Mouse (Mus musculus): ENCODE measurements around the gene Slc15a3.

The Slc15a3 gene

GRCm38 (mm10) chr19:10824061-10824460 is 15.5 kb upstream of the Slc15a3 start:
- no peak for DNase-seq

GRCm38 (mm10) chr19:10828321-10828720 is 11.2 kb upstream of the Slc15a3 start:
- no peak for DNase-seq

GRCm38 (mm10) chr19:10829436-10830175 is 9.9 kb upstream of the Slc15a3 start, which contains the start of gene Cd6:
Gene Cd6, minus strand, starts transcription at chr19:10830058.
- DNase-seq = no peak

- peak; percentile 50 to 81 for DNase-seq
Measured at GRCm38 (mm10) chr19:10831424-10831823, 8.1 kb upstream of the Slc15a3 start.

- no peak for DNase-seq
Measured at GRCm38 (mm10) chr19:10832030-10832429, 7.5 kb upstream of the Slc15a3 start.

- no peak for DNase-seq
Measured at GRCm38 (mm10) chr19:10833611-10834010, 5.9 kb upstream of the Slc15a3 start.

GRCm38 (mm10) chr19:10835671-10836070 is 3.9 kb upstream of the Slc15a3 start:
- DNase-seq = no peak

GRCm38 (mm10) chr19:10841721-10842626 is 2.4 kb downstream of the Slc15a3 start:
- peak; percentile 44 to 51 for DNase-seq

GRCm38 (mm10) chr19:10842914-10843313 is 3.4 kb downstream of the Slc15a3 start:
- peak in 1 of 2 experiments; percentile 24 for DNase-seq

GRCm38 (mm10) chr19:10844206-10844605 is 4.7 kb downstream of the Slc15a3 start:
- no peak for DNase-seq

- no peak for DNase-seq
Measured at GRCm38 (mm10) chr19:10845454-10845853, 5.9 kb downstream of the Slc15a3 start.

- no peak for DNase-seq
Measured at GRCm38 (mm10) chr19:10846150-10846549, 6.6 kb downstream of the Slc15a3 start.

GRCm38 (mm10) chr19:10847311-10848087 is 8.0 kb downstream of the Slc15a3 start:
- peak; percentile 55 to 68 for DNase-seq

GRCm38 (mm10) chr19:10855422-10855821 is 15.9 kb downstream of the Slc15a3 start:
- no peak for DNase-seq

GRCm38 (mm10) chr19:10856520-10856919 is 17.0 kb downstream of the Slc15a3 start:
- no peak for DNase-seq

- DNase-seq = no peak
Measured at GRCm38 (mm10) chr19:10860072-10860497, 20.6 kb downstream of the Slc15a3 start.

- no peak for DNase-seq
Measured at GRCm38 (mm10) chr19:10866351-10866750, 26.8 kb downstream of the Slc15a3 start.

GRCm38 (mm10) chr19:10867946-10868622 is 28.6 kb downstream of the Slc15a3 start:
- DNase-seq = no peak

GRCm38 (mm10) chr19:10868623-10869141 is 29.2 kb downstream of the Slc15a3 start:
- DNase-seq = no peak

- peak; percentile 82 to 86 for DNase-seq
Measured at GRCm38 (mm10) chr19:10869241-10869885, 29.8 kb downstream of the Slc15a3 start.

GRCm38 (mm10) chr19:10869886-10870527 is 30.5 kb downstream of the Slc15a3 start, which contains the start of gene Tmem132a:
Gene Tmem132a, minus strand, starts transcription at chr19:10869940.
- DNase-seq = peak; percentile 35 to 38
